Mouse (Mus musculus) spleen, adult 2 months (tissue): ENCODE measurements around the gene Afg1l.

Experiments used
- CTCF ChIP-seq: fragments of 200-500 bp; IDR thresholded peaks from 2 replicates; pipeline ENCODE4 v1.5.1; 2011; ENCODE audit warnings: mild to moderate bottlenecking, inconsistent platforms; ENCODE audit not compliant: insufficient read depth, insufficient read length, insufficient replicate concordance; ENCODE audit errors: extremely low read depth
- POLR2A ChIP-seq: fragments of 200-500 bp; IDR thresholded peaks from 2 replicates; pipeline ENCODE4 v1.6.1; 2011; ENCODE audit warnings: low read depth, low read length, inconsistent platforms

DNA sequence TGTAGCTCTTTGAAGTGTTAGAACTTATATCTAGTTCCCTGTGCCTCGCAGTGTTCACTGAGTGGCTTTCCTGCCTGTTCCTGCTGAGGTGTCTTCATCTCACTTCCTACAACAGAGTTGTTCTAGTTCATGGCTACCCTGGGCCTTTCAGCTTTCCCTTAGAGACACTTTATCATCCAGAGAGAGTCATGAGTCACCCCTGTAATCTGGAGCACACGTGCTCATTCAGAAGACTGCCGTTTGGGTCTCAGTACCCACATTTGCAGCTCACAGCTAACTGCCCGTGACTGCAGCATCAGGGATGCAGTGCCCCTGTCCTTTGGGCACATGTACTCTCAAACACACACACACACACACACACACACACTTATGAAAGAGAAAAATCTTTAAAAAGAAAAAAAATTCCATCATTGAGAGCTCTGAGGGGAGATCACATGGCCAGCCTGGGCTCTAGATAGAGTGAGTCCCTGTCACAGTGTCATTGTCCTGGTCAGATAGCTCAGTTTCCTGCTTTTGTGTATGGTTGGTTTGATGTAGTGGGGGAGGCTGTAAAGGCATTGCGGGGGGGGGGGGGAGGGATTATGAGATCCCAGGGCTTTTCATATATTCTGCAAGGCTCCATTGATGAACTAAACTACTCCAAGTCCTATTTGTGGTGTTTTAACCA lies 43.1 kb upstream of the Afg1l start:
- TF ChIP-seq POLR2A = no peak
- TF ChIP-seq CTCF = no peak
